Comparison of ENCODE assay signal across 18 mouse cellular contexts in genomic region chr17:67504502-67505033, GRCm38 (mm10).
DNase-seq lines count a peak whose midpoint lies in the region; ATAC-seq and TF ChIP-seq lines count a peak whose summit lies in the region.
"Had no signal": no experiment of that assay in that cellular context is flagged by ENCODE, and none has a peak within 500 bp of the region (broad histone marks: within the 10 kb centered on the region; RNA-seq: fewer than 3 reads in every experiment).

No protein-coding gene starts in this region.

- ATAC-seq in heart, embryonic 16.5 days (replicated peaks; ENCODE audit: extremely low read depth, insufficient read depth, low FRiP score): no peak
- no peak for ATAC-seq in embryonic facial prominence, embryonic 13.5 days (ENCODE audit: insufficient number of reproducible peaks, insufficient read depth, low FRiP score, low TSS enrichment, low read depth)
- ATAC-seq in intestine, postnatal 0 days: no peak
- ATAC-seq in forebrain, embryonic 14.5 days: no peak
- ATAC-seq: forebrain, embryonic 16.5 days had no signal

- H3K4me2 ChIP-seq in heart, embryonic 16.5 days (ENCODE audit: low read depth, low read length): no peak overlapping the region
- no peak overlapping the region for H3K4me2 ChIP-seq in embryonic facial prominence, embryonic 13.5 days
- H3K4me2 ChIP-seq in intestine, postnatal 0 days (replicated peaks; ENCODE audit: low read depth): 0 out of 2 replicates have a peak overlapping the region, but pooled peaks have one; percentile 1
- no peak overlapping the region for H3K4me2 ChIP-seq in forebrain, embryonic 14.5 days (ENCODE audit: low read length)
- H3K4me2 ChIP-seq: hindbrain, embryonic 14.5 days; liver, embryonic 11.5 days had no signal

- peak overlapping the region; percentile 26 for H3K27ac ChIP-seq in heart, embryonic 16.5 days (ENCODE audit: low read length)
- peak overlapping the region; percentile 69 for H3K27ac ChIP-seq in brown adipose tissue, adult 24 weeks (replicated peaks; ENCODE audit: low read depth, low read length)
- peak overlapping the region; percentile 48 for H3K27ac ChIP-seq in embryonic facial prominence, embryonic 13.5 days
- no peak overlapping the region; the same call in 1 of the 2 replicates for H3K27ac ChIP-seq in intestine, postnatal 0 days (ENCODE audit: low read depth, low read length)
- H3K27ac ChIP-seq in forebrain, embryonic 14.5 days (ENCODE audit: low read depth, low read length): no peak overlapping the region
- H3K27ac ChIP-seq: hindbrain, embryonic 14.5 days; kidney, postnatal 0 days; macrophage; midbrain, embryonic 10.5 days had no signal

- DNase-seq in heart, postnatal 4 days: no peak
- DNase-seq in forebrain, embryonic 14.5 days (ENCODE audit: low spot score): no peak
- DNase-seq in thymus, postnatal 0 days (ENCODE audit: low spot score): no peak
- DNase-seq: cerebellum, postnatal 25 days; kidney, adult 11 months; lung, adult 18-20 months; retina, postnatal 1 day; thymus, postnatal 36 days had no signal

- H3K36me3 ChIP-seq in heart, embryonic 16.5 days (ENCODE audit: control insufficient read depth, insufficient read depth): no peaks in the 10 kb centered on the region
- H3K36me3 ChIP-seq in embryonic facial prominence, embryonic 13.5 days: no peaks in the 10 kb centered on the region
- no peaks in the 10 kb centered on the region for H3K36me3 ChIP-seq in intestine, postnatal 0 days (ENCODE audit: control insufficient read depth, insufficient read depth)
- H3K36me3 ChIP-seq in forebrain, embryonic 14.5 days (ENCODE audit: control insufficient read depth, insufficient read depth, low read length): no peaks in the 10 kb centered on the region
- H3K36me3 ChIP-seq: midbrain, embryonic 10.5 days had no signal

- TF ChIP-seq CTCF in intestine, postnatal 0 days (IDR thresholded peaks at IDR 0.05; ENCODE audit: low read depth): no peak

- no peaks in the 10 kb centered on the region for H3K27me3 ChIP-seq in heart, embryonic 16.5 days (ENCODE audit: control insufficient read depth, insufficient read depth, low read length)
- no peaks in the 10 kb centered on the region for H3K27me3 ChIP-seq in embryonic facial prominence, embryonic 13.5 days
- no peaks in the 10 kb centered on the region for H3K27me3 ChIP-seq in intestine, postnatal 0 days (replicated peaks; ENCODE audit: control insufficient read depth, insufficient read depth, low read length)
- no peaks in the 10 kb centered on the region for H3K27me3 ChIP-seq in forebrain, embryonic 14.5 days (replicated peaks; ENCODE audit: control insufficient read depth, insufficient read depth, low read length)

- WGBS in heart, embryonic 16.5 days: 65% methylated on average over 9 of the region's 9 CpGs
- WGBS in embryonic facial prominence, embryonic 13.5 days: 68% methylated on average over 9 of the region's 9 CpGs
- 63% methylated on average over 9 of the region's 9 CpGs for WGBS in intestine, postnatal 0 days
- WGBS in forebrain, embryonic 14.5 days: 90% methylated on average over 9 of the region's 9 CpGs

- H3K4me3 ChIP-seq in heart, embryonic 16.5 days (ENCODE audit: low read length): no peak overlapping the region
- no peak overlapping the region for H3K4me3 ChIP-seq in brown adipose tissue, adult 24 weeks (ENCODE audit: insufficient read depth, low read depth, low read length)
- H3K4me3 ChIP-seq in embryonic facial prominence, embryonic 13.5 days: no peak overlapping the region
- no peak overlapping the region for H3K4me3 ChIP-seq in intestine, postnatal 0 days (ENCODE audit: low read depth, low read length)
- H3K4me3 ChIP-seq in forebrain, embryonic 14.5 days (ENCODE audit: low read depth, low read length): no peak overlapping the region
- H3K4me3 ChIP-seq: midbrain, embryonic 10.5 days had no signal

- no peaks in the 10 kb centered on the region for H3K4me1 ChIP-seq in heart, embryonic 16.5 days (ENCODE audit: control insufficient read depth, insufficient read depth, low read length)
- H3K4me1 ChIP-seq in brown adipose tissue, adult 24 weeks (ENCODE audit: control insufficient read depth, insufficient read depth, insufficient read length, low read length): peaks cover 18% of the 10 kb centered on the region; the same call in 1 of the 2 replicates
- peaks cover 17% of the 10 kb centered on the region for H3K4me1 ChIP-seq in embryonic facial prominence, embryonic 13.5 days
- H3K4me1 ChIP-seq in intestine, postnatal 0 days (replicated peaks; ENCODE audit: control insufficient read depth, insufficient read depth, low read length): no peaks in the 10 kb centered on the region
- H3K4me1 ChIP-seq in forebrain, embryonic 14.5 days (ENCODE audit: control insufficient read depth, insufficient read depth, low read length): peaks cover 5% of the 10 kb centered on the region

- no peaks in the 10 kb centered on the region for H3K9me3 ChIP-seq in heart, embryonic 16.5 days (replicated peaks; ENCODE audit: control insufficient read depth, low read length)
- no peaks in the 10 kb centered on the region for H3K9me3 ChIP-seq in embryonic facial prominence, embryonic 13.5 days
- H3K9me3 ChIP-seq in intestine, postnatal 0 days (ENCODE audit: control insufficient read depth): no peaks in the 10 kb centered on the region
- no peaks in the 10 kb centered on the region for H3K9me3 ChIP-seq in forebrain, embryonic 14.5 days (replicated peaks; ENCODE audit: control insufficient read depth, low read length)
- H3K9me3 ChIP-seq: midbrain, embryonic 10.5 days had no signal

- H3K9ac ChIP-seq in heart, embryonic 16.5 days (ENCODE audit: low read length): no peak overlapping the region
- no peak overlapping the region for H3K9ac ChIP-seq in embryonic facial prominence, embryonic 13.5 days
- H3K9ac ChIP-seq in intestine, postnatal 0 days (ENCODE audit: low read depth, low read length): no peak overlapping the region
- no peak overlapping the region for H3K9ac ChIP-seq in forebrain, embryonic 14.5 days (ENCODE audit: low read length)
- H3K9ac ChIP-seq: hindbrain, embryonic 14.5 days had no signal

Comparison
In these comparisons a context has a peak if more than half of its experiments do, and no peak if none do; other contexts are left out.
1. H3K27ac ChIP-seq: peak in heart, embryonic 16.5 days (single experiment), brown adipose tissue, adult 24 weeks (single experiment) and embryonic facial prominence, embryonic 13.5 days (single experiment); none in intestine, postnatal 0 days (single experiment) and forebrain, embryonic 14.5 days (single experiment).